Mouse (Mus musculus) cerebellum, postnatal 14 days (tissue): ENCODE measurements at regions not wholly inside any gene's neighbourhood (a gene's known extent, or its start where the extent isn't known, plus 50 kb on each side); places are given as distances from the start of the nearest gene placed in this dataset.
A peak's percentile ranks its signal among the peaks of the same experiment; 100 is the strongest.

Experiments
- DNase-seq, 2 experiments: peaks; one replicate each; pipeline ENCODE4 v3.0.0; 2021; ENCODE audit warnings: mixed read lengths in 2 of 2

GRCm38 (mm10) chr13:42358588-42358987, 57.3 kb downstream of the Edn1 start:
- DNase-seq = no peak

DNA sequence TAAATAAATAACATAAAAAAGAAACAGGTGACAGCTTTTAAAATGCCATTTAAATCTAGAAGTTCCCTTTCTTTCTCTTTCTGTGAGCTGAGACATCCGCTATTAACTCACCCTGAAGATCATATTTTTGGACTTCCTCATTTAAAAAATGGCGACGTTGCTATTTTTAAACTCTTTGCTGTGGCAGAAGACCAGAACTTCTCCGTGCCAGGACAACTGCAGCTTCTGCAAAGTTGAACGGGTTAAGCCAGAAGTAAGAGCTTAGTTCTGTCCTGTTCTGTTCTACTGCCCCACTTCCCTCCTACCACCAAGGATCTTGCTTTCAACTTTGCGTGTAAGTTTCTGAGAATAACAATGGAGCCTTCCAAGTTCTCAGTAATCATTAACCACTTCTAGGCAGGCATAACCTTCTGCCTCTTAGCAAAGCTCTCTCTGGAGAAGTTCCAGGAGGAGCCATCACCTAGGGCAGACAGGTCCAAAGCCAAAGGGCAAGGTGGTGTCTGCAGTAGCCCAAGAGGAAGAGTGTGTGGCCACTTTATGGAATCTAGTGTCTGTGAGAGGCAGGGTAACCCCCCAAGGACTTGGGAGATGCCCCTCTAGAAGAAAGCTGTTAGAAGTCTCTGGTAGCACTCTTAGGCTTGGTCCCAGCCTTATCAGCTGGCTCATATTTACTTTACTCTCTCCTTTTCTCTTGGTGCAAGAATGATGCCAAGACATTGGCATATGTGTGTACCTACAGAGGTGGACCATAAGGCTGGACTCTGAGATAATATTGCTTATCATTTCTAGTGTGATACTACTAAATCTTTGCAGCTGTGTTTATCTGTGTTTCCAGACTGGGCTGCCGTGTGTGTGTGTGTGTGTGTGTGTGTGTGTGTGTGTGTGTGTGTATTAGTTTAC, 66.6 kb downstream of the Edn1 start:
- DNase-seq = no peak

DNA sequence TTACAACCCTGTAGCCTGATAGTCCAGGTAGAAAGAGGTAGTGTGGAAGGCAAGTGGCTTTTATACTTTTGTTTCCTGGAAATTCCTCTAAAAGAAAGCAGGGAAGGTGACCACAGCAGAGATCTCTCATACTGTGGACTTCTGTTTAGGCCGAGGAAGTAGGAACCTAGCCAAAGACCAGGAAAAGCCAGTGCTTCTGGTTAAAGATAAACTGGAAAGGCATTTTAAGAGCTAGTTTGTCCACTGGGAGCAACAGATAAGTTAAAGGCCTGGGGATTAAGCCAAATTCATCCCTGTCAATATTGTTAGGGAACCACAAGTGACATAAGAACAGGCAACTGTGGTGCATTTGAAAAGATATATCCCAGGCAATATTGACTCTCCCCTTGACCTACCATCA, 68.5 kb downstream of the Edn1 start:
- DNase-seq = no peak

DNA sequence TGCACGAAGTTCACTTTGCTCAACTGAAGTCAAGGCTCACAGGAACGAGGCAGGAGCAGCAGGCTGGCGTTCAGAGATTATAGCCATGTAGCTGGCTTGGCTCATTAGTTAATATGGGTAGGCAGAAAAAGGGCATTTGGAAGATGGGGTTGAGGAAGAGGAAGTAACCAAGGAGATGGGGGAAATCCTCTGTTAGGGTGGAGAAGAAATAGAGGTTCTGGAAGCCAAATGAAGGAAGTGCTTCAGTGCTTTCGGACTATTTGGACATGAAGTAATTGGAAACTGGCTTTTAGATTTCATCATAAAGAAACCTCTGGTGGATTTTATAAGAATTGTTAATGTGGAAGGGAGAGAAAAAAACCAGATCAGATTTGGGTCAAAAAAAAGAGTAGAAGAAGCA, 70.9 kb downstream of the Edn1 start:
- DNase-seq = no peak

GRCm38 (mm10) chr13:42374181-42374596, 72.9 kb downstream of the Edn1 start:
- no peak for DNase-seq

GRCm38 (mm10) chr13:42379675-42380074, 78.4 kb downstream of the Edn1 start:
- no peak for DNase-seq

GRCm38 (mm10) chr13:42383099-42383498, 81.8 kb downstream of the Edn1 start:
- DNase-seq = no peak

DNA sequence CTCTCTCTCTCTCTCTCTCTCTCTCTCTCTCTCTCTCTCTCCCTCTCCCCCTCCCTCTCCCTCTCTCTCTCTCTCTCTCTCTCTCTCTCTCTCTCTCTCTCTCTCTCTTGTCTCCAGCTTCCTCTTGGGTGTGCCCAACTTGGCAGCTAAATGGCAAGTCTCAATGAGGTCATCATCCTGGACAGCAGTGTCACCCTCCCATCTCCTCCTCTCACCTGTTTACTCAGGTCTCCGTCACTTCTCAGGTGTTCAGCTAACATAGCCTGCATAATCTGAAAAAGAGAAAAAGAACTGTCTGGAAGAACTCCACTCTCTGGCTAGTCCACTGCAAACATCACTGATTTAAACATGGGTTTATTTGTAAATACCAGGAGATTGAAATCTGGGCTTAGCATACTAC, 89.1 kb downstream of the Edn1 start:
- no peak for DNase-seq

DNA sequence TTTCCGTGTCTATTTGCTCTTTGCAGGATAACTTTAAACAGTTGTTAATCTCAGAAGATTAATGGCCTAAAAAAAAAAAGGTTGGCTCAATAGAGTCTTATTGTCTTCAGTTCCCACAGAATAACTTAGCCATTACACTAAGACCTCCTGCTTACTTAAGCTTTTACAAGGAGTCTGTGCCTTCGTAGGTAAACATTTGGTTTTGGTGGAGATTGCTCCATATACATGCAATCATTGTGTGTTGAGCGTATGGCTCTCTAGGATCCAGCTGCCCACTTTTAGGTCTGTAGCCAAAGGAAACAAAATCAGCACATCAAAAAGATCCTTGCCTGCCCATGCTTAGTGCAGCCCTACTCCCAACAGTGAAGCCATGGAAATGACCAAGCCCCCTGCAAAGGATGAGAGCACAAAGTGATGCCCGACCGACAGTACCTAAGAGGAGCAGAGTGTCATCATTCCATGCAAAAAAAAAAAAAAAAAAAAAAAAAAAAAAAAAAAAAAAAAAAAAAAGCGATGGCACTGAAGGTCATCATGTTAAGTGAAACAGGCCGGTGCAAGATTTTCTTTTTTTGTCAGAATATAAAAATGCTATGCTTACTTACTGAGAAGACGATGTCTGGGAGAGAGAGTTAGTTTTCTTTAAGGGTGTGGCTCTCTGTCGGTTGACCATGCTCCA, 90.2 kb downstream of the Edn1 start:
- DNase-seq = no peak

GRCm38 (mm10) chr13:42392701-42393100, 91.4 kb downstream of the Edn1 start:
- no peak for DNase-seq

GRCm38 (mm10) chr13:42394572-42394971, 93.3 kb downstream of the Edn1 start:
- no peak for DNase-seq

DNA sequence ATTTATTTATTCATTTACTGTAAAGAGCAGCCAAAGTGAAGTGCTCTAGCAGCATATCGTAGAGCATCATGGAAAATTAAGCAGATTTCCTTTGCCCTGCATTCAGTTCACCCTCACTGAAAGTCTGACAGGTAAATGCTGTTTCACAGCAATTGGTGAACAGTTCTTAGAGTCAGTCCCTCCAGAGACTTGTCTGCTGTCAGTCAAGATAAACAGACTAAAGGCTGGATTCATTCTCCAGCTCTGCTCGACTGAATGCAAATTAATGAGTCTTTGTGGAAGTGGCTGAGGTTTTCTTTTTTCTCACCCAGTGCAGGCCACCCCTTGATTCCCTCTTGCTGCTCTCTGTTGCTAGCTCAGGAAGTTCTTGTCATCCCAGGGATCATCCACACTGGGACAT, 100.2 kb downstream of the Edn1 start:
- no peak for DNase-seq

DNA sequence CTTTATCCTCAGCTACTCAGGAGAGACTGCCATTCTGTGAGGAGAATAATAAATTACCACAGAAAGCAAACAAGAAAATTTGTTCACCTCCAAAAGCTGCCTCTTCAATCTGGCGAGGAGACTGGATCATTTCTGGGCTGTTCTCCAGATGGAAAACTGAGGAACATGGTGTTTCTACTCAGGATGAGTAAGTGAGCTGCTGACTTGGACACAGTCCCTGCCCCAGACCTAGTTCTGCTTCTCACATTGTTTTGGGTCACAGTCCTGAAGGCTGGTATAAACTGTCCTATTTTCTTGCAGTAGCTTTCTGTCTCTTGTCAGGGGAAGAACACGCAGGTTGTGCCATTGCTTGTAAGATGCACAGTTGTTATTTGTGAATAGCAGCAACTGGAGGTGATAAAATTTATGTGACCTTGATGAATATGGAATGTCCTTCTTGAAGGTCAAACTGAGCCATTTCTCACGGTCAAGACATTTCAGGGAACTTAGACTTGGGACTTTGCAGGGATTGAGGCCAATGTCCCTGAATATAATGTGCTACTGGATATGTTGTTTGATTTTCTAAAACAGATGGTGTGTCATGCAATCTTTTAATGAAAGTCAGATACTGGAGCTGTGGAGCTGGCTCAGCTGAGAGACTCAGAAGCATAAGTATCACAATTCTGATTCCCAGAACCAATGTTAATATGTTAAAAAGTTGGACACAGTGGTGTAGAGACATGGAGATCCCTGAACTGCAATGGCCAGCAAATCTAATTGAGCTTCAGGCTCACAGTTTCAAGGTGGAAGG, 102.2 kb downstream of the Edn1 start:
- DNase-seq = peak; percentile 7 to 17

DNA sequence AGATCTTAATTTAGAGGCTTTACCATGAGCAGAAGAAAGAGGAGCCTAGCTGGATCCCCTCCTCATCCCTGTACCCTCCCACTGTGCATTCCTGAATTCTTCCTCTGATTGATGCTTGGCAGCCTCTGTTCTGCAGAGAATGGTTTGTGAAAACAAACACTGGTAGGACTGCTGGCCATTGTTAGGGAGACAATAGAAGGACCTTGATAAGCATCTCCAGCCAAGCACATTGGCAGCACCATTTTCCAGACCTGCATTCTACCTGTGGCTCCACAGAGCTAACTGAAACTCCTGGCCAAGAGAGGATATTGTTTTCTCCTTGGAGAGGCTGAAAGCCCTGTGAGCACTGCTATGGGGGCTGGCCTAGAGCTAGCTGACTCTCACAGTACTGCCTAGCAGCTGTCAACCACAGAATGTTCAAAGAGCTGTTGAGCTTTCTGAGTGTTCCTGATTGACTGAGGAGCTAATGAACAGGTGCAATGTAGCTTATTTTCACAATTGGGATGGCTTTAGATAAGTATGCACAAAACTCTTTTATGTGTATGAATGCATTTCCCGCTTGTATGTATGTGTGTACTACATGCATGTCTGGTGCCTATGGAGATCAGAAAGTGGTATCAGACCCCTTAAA, 111.5 kb downstream of the Edn1 start:
- DNase-seq = no peak

DNA sequence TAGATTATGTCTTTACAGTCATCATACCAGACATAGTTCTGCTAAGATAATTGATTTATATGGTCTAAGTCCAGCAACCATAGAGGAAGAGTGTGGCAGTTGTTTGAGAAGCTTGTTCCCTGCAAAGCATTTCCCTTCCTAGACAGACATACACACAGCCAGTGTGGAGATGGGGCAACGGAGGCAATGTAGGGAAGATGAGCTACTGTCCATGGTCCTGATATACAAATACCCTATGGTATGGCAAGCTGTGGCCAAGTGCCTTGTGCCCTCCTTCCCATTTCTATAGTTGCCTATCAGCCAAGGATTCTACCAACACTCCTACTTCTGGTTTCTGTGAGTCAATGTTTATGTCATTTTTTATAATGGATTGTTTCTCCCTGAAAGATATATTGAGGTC, 145.6 kb downstream of the Edn1 start:
- no peak for DNase-seq

GRCm38 (mm10) chr13:42453665-42454064, 152.4 kb downstream of the Edn1 start:
- DNase-seq = no peak

- no peak for DNase-seq
Observed at GRCm38 (mm10) chr13:42459892-42460291, 158.6 kb downstream of the Edn1 start.

- DNase-seq = no peak
Observed at GRCm38 (mm10) chr13:42478825-42479224, 177.5 kb downstream of the Edn1 start.

- no peak for DNase-seq
Observed at GRCm38 (mm10) chr13:42490956-42491680, 189.3 kb upstream of the Phactr1 start.

DNA sequence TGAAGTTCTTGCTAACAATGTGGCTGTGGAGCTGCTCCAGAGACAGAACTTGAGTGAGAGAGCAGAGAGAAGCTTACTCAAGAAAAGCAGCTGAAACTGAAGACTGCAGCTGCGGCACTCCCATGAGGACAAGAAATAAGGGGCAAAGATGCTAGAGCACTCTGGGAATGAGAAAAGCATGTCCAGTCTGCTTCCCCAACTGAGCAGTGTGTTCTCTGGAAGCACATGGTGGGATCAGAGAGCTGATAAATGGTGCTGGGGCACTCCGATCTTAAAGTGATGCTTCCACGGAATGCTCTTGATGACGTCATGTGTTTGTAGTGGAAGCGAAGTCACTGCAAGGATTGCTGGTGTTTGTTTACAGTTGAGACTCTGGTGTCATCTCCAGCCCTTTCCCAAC, 186.1 kb upstream of the Phactr1 start:
- no peak for DNase-seq

- DNase-seq = no peak
Observed at GRCm38 (mm10) chr13:42498351-42498750, 182.1 kb upstream of the Phactr1 start.

DNA sequence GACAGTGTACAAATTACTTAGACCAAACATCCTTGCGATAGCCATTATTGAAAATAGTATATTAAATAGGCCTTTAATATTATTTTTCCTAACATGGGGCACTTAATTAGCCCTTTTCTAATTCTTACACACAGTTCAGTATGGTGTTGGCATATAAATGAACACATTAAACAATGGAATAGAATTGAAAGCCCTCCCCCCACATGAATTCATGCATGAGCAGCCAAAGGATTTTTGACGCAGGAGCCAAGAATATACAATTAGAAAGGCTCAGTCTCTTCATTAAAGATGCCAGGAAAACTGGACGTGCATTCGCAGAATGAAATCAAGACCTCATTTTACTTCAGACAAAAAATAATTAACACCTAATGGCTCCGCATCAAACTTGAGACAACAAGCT, 172.9 kb upstream of the Phactr1 start:
- DNase-seq = no peak
